Mouse (Mus musculus) ES-E14 (cell line): ENCODE data around the gene Sult2a2. TPM values are rescaled to one million over a fixed set of nuclear protein-coding genes. Genes with fewer than 3 reads are reported as not detected.
"Not testable (repeated sequence)": the region's sequence is repeated elsewhere in the genome, so short reads cannot be mapped to it uniquely, and the experiment has no call there.

ENCODE experiments used
- DNase-seq: peaks from one replicate; pipeline ENCODE4 v3.0.0-alpha.2; 2013; ENCODE audit warnings: low read depth, low spot score
- H3K27ac ChIP-seq: 2 replicates; pipeline ENCODE4 v1.5.1; 2012; ENCODE audit warnings: low read depth, mild to moderate bottlenecking, low read length, moderate library complexity, mixed read lengths; ENCODE audit not compliant: poor library complexity, insufficient read depth, severe bottlenecking
- H3K36me3 ChIP-seq: 2 replicates; pipeline ENCODE4 v1.6.1; 2012; ENCODE audit warnings: mild to moderate bottlenecking, low read length, moderate library complexity, mixed read lengths; ENCODE audit not compliant: control insufficient read depth, poor library complexity, insufficient read depth, severe bottlenecking
- H3K4me1 ChIP-seq, 2 experiments: fragments of 150-350 bp in 1 of 2; sonication (generic) in 1 of 2; 2 replicates each; pipeline ENCODE4 v1.6.1; 2012; ENCODE audit warnings: low read length in 2 of 2, mild to moderate bottlenecking in 1 of 2, mixed read lengths in 1 of 2; ENCODE audit not compliant: control insufficient read depth in 2 of 2, insufficient read depth in 2 of 2, poor library complexity in 1 of 2
- H3K4me3 ChIP-seq, 2 experiments: fragments of 150-350 bp in 1 of 2; sonication (generic) in 1 of 2; 2 replicates each; pipeline ENCODE4 v1.5.1; 2012; ENCODE audit warnings: low read length in 2 of 2, low read depth in 1 of 2, mild to moderate bottlenecking in 1 of 2, mixed read lengths in 1 of 2; ENCODE audit not compliant: insufficient read depth in 1 of 2, poor library complexity in 1 of 2, severe bottlenecking in 1 of 2
- H3K9ac ChIP-seq: 2 replicates; pipeline ENCODE4 v1.6.1; 2012; ENCODE audit warnings: low read depth, mild to moderate bottlenecking, low read length, mixed read lengths; ENCODE audit not compliant: poor library complexity, insufficient read depth, severe bottlenecking
- H3K9me3 ChIP-seq: fragments of 150-350 bp; sonication (generic); 2 replicates; pipeline ENCODE4 v1.6.1; 2012; ENCODE audit warnings: low read depth, mild to moderate bottlenecking, low read length; ENCODE audit not compliant: control insufficient read depth, insufficient read depth
- CHD2 ChIP-seq: IDR thresholded peaks from 2 replicates; pipeline ENCODE4 v1.6.1; 2014; ENCODE audit warnings: mild to moderate bottlenecking, low read depth, low read length, inconsistent platforms
- HCFC1 ChIP-seq: IDR thresholded peaks from 2 replicates; pipeline ENCODE4 v1.6.1; 2012; ENCODE audit warnings: low read length, inconsistent platforms, borderline replicate concordance; ENCODE audit not compliant: insufficient read depth
- ZC3H11A ChIP-seq: IDR thresholded peaks from 2 replicates; pipeline ENCODE4 v1.6.1; 2012; ENCODE audit warnings: low read depth, mild to moderate bottlenecking, inconsistent platforms, low read length, borderline replicate concordance
- ZNF384 ChIP-seq: IDR thresholded peaks from 2 replicates; pipeline ENCODE4 v1.6.1; 2012; ENCODE audit warnings: low read depth, low read length, inconsistent platforms
- in situ Hi-C, 2 experiments: fragments of 600-800 bp; cut with MboI; formaldehyde crosslinking; loops; one replicate each; pipeline ENCODE4 v1.15.1; 2025; ENCODE audit warnings: low sequenced_read_pairs in 2 of 2, inconsistent platforms in 1 of 2; ENCODE audit not compliant: unreplicated experiment in 2 of 2
- total RNA-seq: library from RNA; depleted of rRNA; stranded (reverse); fragments of 300-350 nt; gene quantifications from 2 replicates; pipeline ENCODE4 v1.2.3, GENCODE M21; 2012; rRNA removed

The Sult2a2 gene
- not detected in 2 replicates for total RNA-seq

DNA sequence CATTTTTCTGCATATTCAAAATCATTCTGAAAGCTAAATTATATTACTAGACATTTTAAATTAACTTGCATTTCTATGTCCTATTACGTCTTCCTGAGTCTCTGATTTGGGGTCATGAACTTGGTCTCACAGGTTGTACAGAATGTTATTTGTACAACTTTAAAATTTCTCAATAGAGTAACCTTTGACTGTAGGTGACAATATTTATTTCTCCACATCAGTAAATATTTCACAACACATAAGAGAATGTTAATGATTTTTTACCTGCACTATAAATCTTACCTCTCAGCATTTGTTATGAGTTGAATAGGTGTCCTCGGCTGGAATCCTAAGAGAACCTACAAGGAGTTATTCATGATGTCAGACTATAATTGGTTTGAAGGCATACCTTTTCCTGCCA lies at the start of gene Sult2a2:
Gene Sult2a2, plus strand, starts transcription at position 301 of the 400 bp plus-strand sequence.
- H3K9me3 ChIP-seq, H3K9ac ChIP-seq, H3K4me3 ChIP-seq, in situ Hi-C loops, H3K4me1 ChIP-seq, H3K36me3 ChIP-seq, H3K27ac ChIP-seq, DNase-seq: not testable (repeated sequence)

GRCm38 (mm10) chr7:13813913-13814312 lies 80.6 kb downstream of the Sult2a2 start:
- in situ Hi-C loops = no loop called here
- TF ChIP-seq ZNF384 = no peak
- TF ChIP-seq ZC3H11A = no peak
- TF ChIP-seq CHD2 = no peak
- TF ChIP-seq HCFC1 = no peak
- H3K4me3 ChIP-seq = no peak overlapping the region
- no peak overlapping the region for H3K27ac ChIP-seq
- no peaks in the 10 kb centered on the region for H3K9me3 ChIP-seq
- H3K36me3 ChIP-seq = no peaks in the 10 kb centered on the region
- H3K9ac ChIP-seq = no peak overlapping the region
- DNase-seq = no peak
- H3K4me1 ChIP-seq = no peaks in the 10 kb centered on the region

Other genes with a start within 250 kb of the Sult2a2 start
- not detected in 2 replicates for gene Bsph2, start 162.4 kb upstream of the Sult2a2 start, total RNA-seq
- gene Sult2a5, start 109.5 kb upstream of the Sult2a2 start, total RNA-seq = not detected in 2 replicates
- not detected in 2 replicates for gene Sult2a1, start 103.9 kb downstream of the Sult2a2 start, total RNA-seq